Mouse (Mus musculus): Measurements from ENCODE around the gene Cnga4.
A peak's percentile ranks its signal among the peaks of the same experiment; 100 is the strongest.
"Not testable (repeated sequence)": the region's sequence is repeated elsewhere in the genome, so short reads cannot be mapped to it uniquely, and the experiment has no call there.

Gene Cnga4

GRCm38 (mm10) chr7:105404268-105404667, at the start of gene Cnga4:
TSS of gene Cnga4 (plus strand) at chr7:105404568.
- DNase-seq (ENCODE audit: extremely low spot score, low read depth, low spot score), result no peak

- DNase-seq (ENCODE audit: extremely low spot score, low read depth, low spot score), result not testable (repeated sequence)
Observed at GRCm38 (mm10) chr7:105356064-105356463, 48.3 kb upstream of the Cnga4 start.

- not testable (repeated sequence) for DNase-seq (ENCODE audit: extremely low spot score, low read depth, low spot score)
Observed at GRCm38 (mm10) chr7:105356487-105356886, 47.9 kb upstream of the Cnga4 start.

GRCm38 (mm10) chr7:105361713-105362112, 42.7 kb upstream of the Cnga4 start:
- DNase-seq (ENCODE audit: extremely low spot score, low read depth, low spot score), result no peak

GRCm38 (mm10) chr7:105367268-105367667, 37.1 kb upstream of the Cnga4 start:
- no peak for DNase-seq (ENCODE audit: extremely low spot score, low read depth, low spot score)

- DNase-seq (ENCODE audit: extremely low spot score, low read depth, low spot score), result no peak
Observed at GRCm38 (mm10) chr7:105367930-105368329, 36.4 kb upstream of the Cnga4 start, which contains the start of gene Olfr692. TSS of gene Olfr692 (plus strand) at chr7:105368230.

GRCm38 (mm10) chr7:105368521-105368920, 35.8 kb upstream of the Cnga4 start:
- DNase-seq (ENCODE audit: extremely low spot score, low read depth, low spot score), result no peak

GRCm38 (mm10) chr7:105372912-105373311, 31.5 kb upstream of the Cnga4 start:
- no peak for DNase-seq (ENCODE audit: extremely low spot score, low read depth, low spot score)

GRCm38 (mm10) chr7:105373509-105373908, 30.9 kb upstream of the Cnga4 start:
- no peak for DNase-seq (ENCODE audit: extremely low spot score, low read depth, low spot score)

- no peak for DNase-seq (ENCODE audit: extremely low spot score, low read depth, low spot score)
Observed at GRCm38 (mm10) chr7:105373976-105374375, 30.4 kb upstream of the Cnga4 start.

GRCm38 (mm10) chr7:105374866-105375265, 29.5 kb upstream of the Cnga4 start, which contains the start of gene Gm5901:
TSS of gene Gm5901 (plus strand) at chr7:105375038.
- no peak for DNase-seq (ENCODE audit: extremely low spot score, low read depth, low spot score)

GRCm38 (mm10) chr7:105380329-105380728, 24.0 kb upstream of the Cnga4 start:
- no peak for DNase-seq (ENCODE audit: extremely low spot score, low read depth, low spot score)

- no peak for DNase-seq (ENCODE audit: extremely low spot score, low read depth, low spot score)
Observed at GRCm38 (mm10) chr7:105387696-105388095, 16.7 kb upstream of the Cnga4 start.

GRCm38 (mm10) chr7:105390236-105390635, 14.1 kb upstream of the Cnga4 start:
- DNase-seq (ENCODE audit: extremely low spot score, low read depth, low spot score), result no peak

GRCm38 (mm10) chr7:105394606-105395005, 9.8 kb upstream of the Cnga4 start:
- DNase-seq (ENCODE audit: extremely low spot score, low read depth, low spot score), result no peak

- no peak for DNase-seq (ENCODE audit: extremely low spot score, low read depth, low spot score)
Observed at GRCm38 (mm10) chr7:105395131-105395820, 9.1 kb upstream of the Cnga4 start.

GRCm38 (mm10) chr7:105396126-105396525, 8.2 kb upstream of the Cnga4 start:
- DNase-seq (ENCODE audit: extremely low spot score, low read depth, low spot score), result no peak

- DNase-seq (ENCODE audit: extremely low spot score, low read depth, low spot score), result peak; percentile 2
Observed at GRCm38 (mm10) chr7:105399058-105399934, 5.1 kb upstream of the Cnga4 start.

GRCm38 (mm10) chr7:105399935-105400624, 4.3 kb upstream of the Cnga4 start, which contains the start of gene Fam160a2:
TSS of gene Fam160a2 (minus strand) at chr7:105400054.
- peak; percentile 93 for DNase-seq (ENCODE audit: extremely low spot score, low read depth, low spot score)

GRCm38 (mm10) chr7:105406322-105406721, 2.0 kb downstream of the Cnga4 start:
- DNase-seq (ENCODE audit: extremely low spot score, low read depth, low spot score), result no peak
